Mouse (Mus musculus) heart, embryonic 15.5 days (tissue): ENCODE data around the gene Synpo2. TPM values are rescaled to one million over a fixed set of nuclear protein-coding genes. Genes with fewer than 3 reads are reported as not detected.

Source experiments
- ATAC-seq: fragments of 200-750 bp; cut with Nextera tagmentation; replicated peaks from 2 replicates; pipeline ENCODE4 v1.8.0; 2017; ENCODE audit warnings: low read depth, moderate TSS enrichment; ENCODE audit not compliant: insufficient number of reproducible peaks, insufficient read depth, low FRiP score
- H3K27ac ChIP-seq: fragments of 300-500 bp; sonication (generic); 2 replicates; pipeline ENCODE4 v1.5.1; 2015; ENCODE audit warnings: mild to moderate bottlenecking, inconsistent platforms
- H3K27me3 ChIP-seq: fragments of 300-500 bp; sonication (generic); 2 replicates; pipeline ENCODE4 v1.6.1; 2015; ENCODE audit warnings: inconsistent platforms
- H3K36me3 ChIP-seq: fragments of 300-500 bp; sonication (generic); 2 replicates; pipeline ENCODE4 v1.6.1; 2015; ENCODE audit warnings: mild to moderate bottlenecking, inconsistent platforms
- H3K4me1 ChIP-seq: fragments of 300-500 bp; sonication (generic); replicated peaks from 2 replicates; pipeline ENCODE4 v1.6.1; 2015; ENCODE audit warnings: inconsistent platforms
- H3K4me2 ChIP-seq: fragments of 300-500 bp; sonication (generic); 2 replicates; pipeline ENCODE4 v1.6.1; 2015; ENCODE audit warnings: inconsistent platforms, mild to moderate bottlenecking, moderate library complexity
- H3K4me3 ChIP-seq: fragments of 300-500 bp; sonication (generic); 2 replicates; pipeline ENCODE4 v1.5.1; 2015; ENCODE audit warnings: mild to moderate bottlenecking, inconsistent platforms
- H3K9ac ChIP-seq: fragments of 300-500 bp; sonication (generic); 2 replicates; pipeline ENCODE4 v1.6.1; 2015; ENCODE audit warnings: mild to moderate bottlenecking, inconsistent platforms
- H3K9me3 ChIP-seq: fragments of 300-500 bp; sonication (generic); replicated peaks from 2 replicates; pipeline ENCODE4 v1.6.1; 2016; ENCODE audit warnings: inconsistent platforms
- WGBS: fragments of 180-500 bp; shearing (Covaris S2); methylation state at CpG from one replicate; pipeline ENCODE4 v1.1.7; 2015; ENCODE audit warnings: mixed read lengths; 5-methylcytosine and 5-hydroxymethylcytosine counted together
- polyA plus RNA-seq: library from polyadenylated mRNA; unstranded; fragments of >200 nt; fragmentation: Nextera tagmentation; extraction: Ambion mirVana; gene quantifications from 2 replicates; pipeline ENCODE4 v1.2.1, GENCODE M21; 2015

Gene Synpo2
- polyA plus RNA-seq = 11.9 and 15.1 TPM in 2 replicates

DNA sequence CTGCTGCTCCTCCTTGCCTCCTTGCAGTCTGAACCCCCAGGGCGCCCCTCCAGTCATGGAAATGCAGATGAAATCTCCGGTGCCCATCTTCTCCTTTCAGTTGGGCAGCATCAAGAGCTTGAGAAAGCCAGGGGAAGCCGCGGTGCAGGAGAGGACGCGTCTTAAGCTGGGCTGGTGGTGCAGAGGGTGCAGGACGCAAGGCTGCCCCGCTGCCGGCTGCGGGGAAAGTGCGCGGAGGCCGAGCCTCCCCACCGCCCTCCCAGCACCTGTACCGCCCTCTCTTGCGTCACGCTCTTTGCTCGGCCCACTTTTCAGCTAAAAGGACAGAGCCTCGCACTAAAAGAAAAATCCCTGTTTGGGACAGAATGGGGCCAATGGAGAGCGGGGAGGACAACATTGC, at the start of gene Synpo2:
TSS of gene Synpo2 (minus strand) at position 229 of the 400 bp plus-strand sequence.
- peak within 1 kb of the TSS; percentile 59 for H3K9ac ChIP-seq
- no peaks in the 10 kb centered on the region for H3K27me3 ChIP-seq
- H3K4me1 ChIP-seq = peaks cover 26% of the 10 kb centered on the region
- H3K4me2 ChIP-seq = peak within 1 kb of the TSS; percentile 84
- peak within 1 kb of the TSS; percentile 68 for H3K4me3 ChIP-seq
- H3K36me3 ChIP-seq = no peaks in the 10 kb centered on the region
- ATAC-seq = peak; percentile 81
- no peaks in the 10 kb centered on the region for H3K9me3 ChIP-seq
- 2% methylated on average over 20 of the region's 20 CpGs for WGBS
- peak within 1 kb of the TSS; percentile 54 for H3K27ac ChIP-seq

DNA sequence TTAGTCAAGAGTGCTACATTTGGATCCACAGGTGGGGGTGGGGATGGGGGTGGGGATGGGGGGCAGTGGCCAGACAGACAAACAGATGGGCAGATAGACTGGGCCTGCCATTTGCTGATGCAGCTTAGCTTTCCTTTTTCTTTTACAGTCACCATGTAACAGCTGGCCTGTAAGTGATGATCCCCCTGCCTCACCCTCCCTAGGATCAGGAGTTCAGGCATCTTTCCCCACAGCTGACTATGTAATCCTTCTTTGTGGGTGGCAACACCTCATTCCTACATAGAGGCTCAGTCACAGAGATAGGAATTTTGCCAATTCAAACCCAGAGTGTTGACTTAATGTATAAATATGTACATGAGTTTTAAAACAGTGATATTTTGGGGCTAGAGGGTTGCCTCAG, 49.7 kb upstream of the Synpo2 start:
- no peak for ATAC-seq
- H3K4me2 ChIP-seq = no peak overlapping the region
- H3K27ac ChIP-seq = no peak overlapping the region
- H3K36me3 ChIP-seq = peaks cover 44% of the 10 kb centered on the region
- peaks cover 9% of the 10 kb centered on the region; the same call in 1 of the 2 replicates for H3K4me1 ChIP-seq
- H3K4me3 ChIP-seq = no peak overlapping the region
- H3K27me3 ChIP-seq = no peaks in the 10 kb centered on the region
- H3K9ac ChIP-seq = no peak overlapping the region
- H3K9me3 ChIP-seq = no peaks in the 10 kb centered on the region

DNA sequence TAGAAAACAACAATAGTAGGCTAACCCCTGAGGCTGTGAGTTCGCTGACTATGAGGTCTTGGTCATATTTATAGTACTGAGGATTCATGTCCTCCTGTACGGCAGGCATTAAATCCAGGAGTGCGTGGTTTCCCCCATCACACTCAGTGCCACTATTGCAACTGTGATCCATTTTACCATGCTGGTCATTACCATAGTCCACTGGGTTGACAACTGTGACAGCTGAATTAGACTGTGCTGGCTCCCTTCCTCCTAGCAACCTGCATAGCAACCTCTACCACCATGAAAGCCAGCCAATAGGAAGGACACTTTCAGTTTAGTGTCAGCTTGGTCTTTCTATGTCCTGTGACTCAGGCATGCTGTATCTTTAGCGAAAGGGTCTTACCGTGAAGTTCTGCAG, 48.3 kb upstream of the Synpo2 start:
- ATAC-seq = no peak
- Histone ChIP-seq H3K4me3 (no peak overlapping the region), H3K27me3 (no peaks in the 10 kb centered on the region), H3K36me3 (peaks cover 52% of the 10 kb centered on the region), H3K4me2 (no peak overlapping the region), H3K9ac (no peak overlapping the region), H3K4me1 (peaks cover 9% of the 10 kb centered on the region; the same call in 1 of the 2 replicates), H3K27ac (no peak overlapping the region), H3K9me3 (no peaks in the 10 kb centered on the region)
- 91% methylated on average over 5 of the region's 5 CpGs for WGBS

DNA sequence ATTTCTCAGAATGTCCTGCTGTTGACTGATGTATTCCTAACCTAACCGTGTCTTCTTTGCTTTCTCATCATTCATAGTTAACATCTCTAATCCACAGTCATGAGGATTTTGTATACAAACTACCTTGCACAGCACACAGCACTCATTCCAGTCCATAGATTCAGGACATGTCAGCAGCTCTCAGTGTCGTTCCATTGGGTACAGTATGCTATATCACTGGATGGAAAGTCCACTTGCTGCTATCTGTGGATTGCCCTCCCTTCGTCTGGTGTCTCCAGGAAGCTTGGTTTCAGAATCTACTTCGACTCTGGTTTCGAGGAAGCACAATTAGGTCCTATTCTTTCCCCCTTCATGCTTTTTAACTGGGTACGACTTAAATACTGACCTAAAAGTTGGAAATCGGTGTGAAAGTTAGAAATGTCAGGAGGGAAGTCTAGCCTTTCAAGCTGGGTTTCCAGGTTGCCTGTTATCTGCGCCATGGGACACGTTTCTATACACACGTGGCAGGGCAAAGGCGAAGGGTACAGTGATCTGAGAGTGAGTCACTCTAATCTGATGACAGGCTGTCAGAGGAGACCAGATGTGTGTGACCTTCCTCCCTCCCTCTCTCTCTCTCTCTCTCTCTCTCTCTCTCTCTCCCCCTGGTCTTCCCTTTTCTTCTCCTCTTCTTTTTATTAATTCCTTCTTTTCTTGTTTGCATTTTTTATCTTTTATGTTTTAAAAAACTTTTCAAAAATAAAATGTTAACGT, 47.1 kb upstream of the Synpo2 start:
- H3K36me3 ChIP-seq = peaks cover 63% of the 10 kb centered on the region
- H3K27me3 ChIP-seq = no peaks in the 10 kb centered on the region
- H3K9ac ChIP-seq = no peak overlapping the region
- no peaks in the 10 kb centered on the region for H3K9me3 ChIP-seq
- peaks cover 9% of the 10 kb centered on the region; the same call in 1 of the 2 replicates for H3K4me1 ChIP-seq
- ATAC-seq = no peak
- peak overlapping the region; percentile 7; the same call in 1 of the 2 replicates for H3K27ac ChIP-seq
- 47% methylated on average over 12 of the region's 12 CpGs for WGBS
- no peak overlapping the region for H3K4me3 ChIP-seq
- H3K4me2 ChIP-seq = no peak overlapping the region

DNA sequence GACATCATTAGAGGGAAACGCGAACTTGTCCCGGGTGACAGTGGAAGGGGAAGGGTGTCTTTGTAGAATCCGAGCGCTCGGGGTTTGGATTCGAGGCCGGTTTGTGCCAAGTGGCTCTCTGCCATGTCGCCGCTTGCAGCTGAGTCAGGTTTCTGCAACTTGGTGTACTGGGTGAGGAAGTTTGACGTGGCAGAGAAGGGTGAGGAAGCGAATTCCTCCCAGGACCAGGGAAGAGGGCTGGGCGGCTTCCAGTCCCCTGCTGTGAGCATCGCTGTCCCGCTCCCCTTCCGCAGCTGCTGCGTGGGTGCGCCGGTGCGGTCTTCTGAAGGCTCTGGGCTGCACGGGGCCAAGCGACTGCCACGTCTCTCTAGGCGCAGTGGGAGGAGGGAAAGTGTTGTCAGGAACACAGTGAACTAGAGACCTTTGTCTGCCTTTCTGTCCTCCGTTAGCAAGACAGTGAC, 31.8 kb upstream of the Synpo2 start:
- H3K4me2 ChIP-seq = peak overlapping the region; percentile 73
- under 1% methylated on average over 25 of the region's 25 CpGs for WGBS
- H3K4me1 ChIP-seq = peaks cover 35% of the 10 kb centered on the region
- no peaks in the 10 kb centered on the region for H3K9me3 ChIP-seq
- H3K9ac ChIP-seq = peak overlapping the region; percentile 85
- no peaks in the 10 kb centered on the region for H3K27me3 ChIP-seq
- peaks cover 30% of the 10 kb centered on the region for H3K36me3 ChIP-seq
- ATAC-seq = peak; percentile 60
- peak overlapping the region; percentile 84 for H3K27ac ChIP-seq
- H3K4me3 ChIP-seq = peak overlapping the region; percentile 84

DNA sequence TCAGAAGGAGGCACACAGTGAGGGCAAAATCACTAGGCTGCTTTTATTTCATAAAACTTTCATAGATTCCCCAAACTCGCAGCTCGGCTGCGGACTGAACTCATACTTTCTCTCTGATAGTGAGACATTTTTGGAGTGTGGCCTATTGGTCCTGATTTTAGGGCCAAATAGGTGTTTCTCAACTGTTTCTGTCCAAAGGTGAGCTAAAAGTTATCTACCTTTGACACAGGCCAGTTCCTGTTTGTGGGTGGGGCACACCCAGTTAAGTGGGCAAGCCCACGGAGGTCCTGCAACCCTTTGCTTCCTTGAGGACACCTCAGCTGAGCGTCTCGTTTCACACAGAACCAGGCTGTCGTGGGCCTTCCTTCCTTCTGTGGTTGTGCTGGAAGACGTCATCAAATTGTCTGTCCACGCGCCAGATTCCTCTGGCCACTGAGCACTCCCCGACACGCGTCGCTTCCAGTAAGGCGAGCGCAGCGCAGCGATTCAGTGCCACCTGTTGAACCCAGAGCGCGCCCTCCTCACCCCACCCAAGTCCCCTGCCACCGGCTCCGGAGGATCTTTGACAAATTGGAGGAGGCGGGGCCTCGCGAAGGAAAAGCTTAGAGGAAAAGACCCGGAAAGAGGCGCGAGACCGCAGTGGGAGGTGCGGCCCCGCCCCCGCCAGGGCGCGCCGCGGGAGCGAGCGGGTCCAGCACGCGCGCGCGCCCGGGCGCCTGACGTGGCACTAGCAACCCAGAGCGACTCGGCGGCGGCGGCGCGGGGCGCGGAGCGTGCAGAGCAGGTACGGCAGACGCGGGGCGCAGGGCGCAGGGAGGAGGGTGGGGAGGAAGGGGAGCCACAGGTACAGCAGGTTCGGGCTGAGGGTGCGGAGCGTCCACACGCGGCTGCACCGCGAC, 31.1 kb upstream of the Synpo2 start, which contains the start of gene Sec24d:
TSS of gene Sec24d (plus strand) at position 703 of the 899 bp plus-strand sequence.
- H3K4me2 ChIP-seq = peak within 1 kb of the TSS; percentile 73
- peaks cover 25% of the 10 kb centered on the region for H3K36me3 ChIP-seq
- peaks cover 31% of the 10 kb centered on the region for H3K4me1 ChIP-seq
- H3K27me3 ChIP-seq = no peaks in the 10 kb centered on the region
- H3K9me3 ChIP-seq = no peaks in the 10 kb centered on the region
- peak within 1 kb of the TSS; percentile 84 for H3K4me3 ChIP-seq
- H3K27ac ChIP-seq = peak within 1 kb of the TSS; percentile 84
- peak within 1 kb of the TSS; percentile 85 for H3K9ac ChIP-seq
- ATAC-seq = peak; percentile 88
- 2% methylated on average over 68 of the region's 68 CpGs for whole genome bisulfite sequencing

DNA sequence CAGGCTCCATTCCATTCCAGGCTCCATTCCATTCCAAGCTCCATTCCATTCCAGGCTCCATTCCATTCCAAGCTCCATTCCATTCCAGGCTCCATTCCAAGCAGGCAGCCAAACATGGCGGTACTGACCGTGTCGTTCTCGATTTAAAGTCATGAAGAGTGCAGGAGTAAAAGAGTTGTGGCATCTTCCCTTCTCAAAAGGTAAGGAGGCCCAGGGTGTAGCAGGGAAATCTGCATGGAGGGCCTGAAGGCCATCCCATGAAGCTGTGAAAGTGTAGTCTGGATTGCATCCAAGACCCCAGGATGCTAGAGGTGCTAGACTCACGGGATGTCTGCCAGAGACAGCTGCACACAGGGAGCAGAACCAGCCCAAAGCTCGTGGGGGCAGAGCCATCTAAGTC, 28.8 kb upstream of the Synpo2 start:
- Histone ChIP-seq H3K27ac (peak overlapping the region; percentile 60), H3K9me3 (no peaks in the 10 kb centered on the region), H3K4me3 (peak overlapping the region; percentile 49), H3K27me3 (no peaks in the 10 kb centered on the region), H3K9ac (peak overlapping the region; percentile 29; the same call in 1 of the 2 replicates), H3K36me3 (peaks cover 3% of the 10 kb centered on the region; the same call in 1 of the 2 replicates), H3K4me2 (peak overlapping the region; percentile 56), H3K4me1 (peaks cover 32% of the 10 kb centered on the region)
- ATAC-seq = no peak
- WGBS = 32% methylated on average over 6 of the region's 6 CpGs

DNA sequence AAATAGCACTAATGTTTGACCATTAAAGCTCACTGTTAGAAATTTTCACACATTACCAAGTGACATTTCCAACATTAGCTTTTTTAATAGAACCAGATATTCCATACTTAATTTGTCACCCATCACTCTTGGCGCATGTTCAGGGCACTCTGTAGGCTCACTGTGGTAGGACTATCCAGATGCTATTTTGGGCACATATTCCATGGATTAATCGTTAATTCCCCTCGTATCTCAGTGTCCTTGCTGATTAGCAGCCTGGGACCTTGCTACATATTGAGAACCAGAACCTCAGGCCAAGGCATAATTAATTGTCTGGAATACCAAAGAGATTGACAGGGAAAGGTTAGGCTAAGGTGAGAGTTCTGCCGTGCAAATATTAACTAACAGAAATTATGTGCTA, 22.8 kb upstream of the Synpo2 start:
- H3K36me3 ChIP-seq = no peaks in the 10 kb centered on the region
- H3K9me3 ChIP-seq = no peaks in the 10 kb centered on the region
- H3K4me3 ChIP-seq = no peak overlapping the region
- ATAC-seq = no peak; the same call in 1 of the 2 replicates
- H3K4me2 ChIP-seq = 0 out of 2 replicates have a peak overlapping the region, but pooled peaks have one; percentile 13
- H3K9ac ChIP-seq = no peak overlapping the region
- no peaks in the 10 kb centered on the region for H3K27me3 ChIP-seq
- 40% methylated on average over 4 of the region's 4 CpGs for WGBS
- peaks cover 7% of the 10 kb centered on the region; the same call in 1 of the 2 replicates for H3K4me1 ChIP-seq
- H3K27ac ChIP-seq = peak overlapping the region; percentile 72

DNA sequence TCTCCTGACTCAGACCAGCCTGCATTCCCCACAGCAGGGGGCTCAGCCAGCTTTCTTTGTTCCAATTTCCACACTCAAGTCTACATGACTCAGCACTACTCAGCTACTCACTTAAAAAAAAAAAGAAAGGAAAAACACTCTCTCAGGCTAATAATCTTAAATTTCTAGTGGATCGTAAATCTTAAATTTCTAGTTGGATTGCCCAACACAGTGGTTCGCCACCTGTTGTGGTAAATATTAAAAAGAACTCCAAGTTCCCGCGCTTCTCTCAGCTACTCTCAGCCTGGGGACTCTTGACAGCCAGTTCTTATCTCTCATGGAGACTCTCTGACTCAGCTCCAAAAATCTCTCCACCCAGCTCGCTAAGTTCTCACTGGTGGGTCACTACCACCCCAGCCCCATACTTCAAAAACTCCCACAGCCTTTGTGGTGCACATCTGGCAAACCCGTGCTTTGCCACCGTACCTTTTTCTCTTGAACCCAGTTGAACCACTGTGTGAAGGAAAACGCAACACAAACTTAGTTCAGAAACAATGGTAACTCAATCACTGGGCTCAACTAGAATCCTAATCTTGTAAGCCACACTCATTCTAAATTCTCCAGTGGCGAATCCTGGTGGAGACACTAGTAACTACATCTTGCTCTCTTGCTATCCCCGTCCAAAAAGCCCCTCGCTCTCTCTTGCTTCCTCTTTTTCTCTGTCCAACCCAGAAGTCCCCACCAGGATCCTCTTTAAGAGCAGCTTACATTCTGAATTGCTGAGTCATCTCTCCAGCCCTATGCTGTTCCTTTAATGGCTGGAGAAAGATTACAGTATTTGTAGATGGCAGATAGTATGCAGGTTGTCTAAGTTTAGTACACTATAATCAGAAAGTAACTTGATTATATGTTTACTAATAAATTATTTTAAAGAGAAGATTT, 20.5 kb upstream of the Synpo2 start:
- peaks cover 7% of the 10 kb centered on the region; the same call in 1 of the 2 replicates for H3K4me1 ChIP-seq
- H3K36me3 ChIP-seq = no peaks in the 10 kb centered on the region
- 63% methylated on average over 11 of the region's 11 CpGs for WGBS
- no peak overlapping the region for H3K27ac ChIP-seq
- H3K9me3 ChIP-seq = no peaks in the 10 kb centered on the region
- no peaks in the 10 kb centered on the region for H3K27me3 ChIP-seq
- no peak overlapping the region for H3K4me3 ChIP-seq
- no peak overlapping the region for H3K9ac ChIP-seq
- ATAC-seq = no peak
- H3K4me2 ChIP-seq = no peak overlapping the region

DNA sequence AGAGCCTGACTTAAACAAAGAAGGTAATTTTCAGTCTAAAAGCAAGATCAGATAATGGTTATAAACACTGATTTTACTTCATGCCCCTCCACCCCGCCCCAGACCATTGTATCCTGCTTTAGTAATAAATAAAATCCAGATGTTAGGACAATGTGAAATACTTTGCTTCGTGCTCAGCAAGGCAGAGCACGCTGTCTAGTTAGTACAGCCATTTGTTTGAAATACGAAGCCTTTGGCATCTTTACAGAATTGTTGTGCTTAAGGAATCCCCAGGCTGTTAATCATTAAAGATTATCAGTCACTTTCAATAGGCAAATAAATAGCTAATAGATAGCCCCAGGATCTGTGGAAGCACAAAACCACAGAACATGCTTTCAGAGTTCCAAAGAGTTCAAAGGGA, 9.7 kb upstream of the Synpo2 start:
- Histone ChIP-seq H3K4me2 (no peak overlapping the region), H3K4me3 (no peak overlapping the region), H3K27me3 (no peaks in the 10 kb centered on the region), H3K9ac (no peak overlapping the region), H3K4me1 (peaks cover 5% of the 10 kb centered on the region; the same call in 1 of the 2 replicates), H3K27ac (no peak overlapping the region), H3K9me3 (no peaks in the 10 kb centered on the region), H3K36me3 (no peaks in the 10 kb centered on the region)
- WGBS = 59% methylated on average over 4 of the region's 4 CpGs
- no peak for ATAC-seq
